Mouse (Mus musculus): ENCODE data around the gene Vmn1r200.
"Not testable (repeated sequence)": the region's sequence is repeated elsewhere in the genome, so short reads cannot be mapped to it uniquely, and the experiment has no call there.

Gene Vmn1r200

DNA sequence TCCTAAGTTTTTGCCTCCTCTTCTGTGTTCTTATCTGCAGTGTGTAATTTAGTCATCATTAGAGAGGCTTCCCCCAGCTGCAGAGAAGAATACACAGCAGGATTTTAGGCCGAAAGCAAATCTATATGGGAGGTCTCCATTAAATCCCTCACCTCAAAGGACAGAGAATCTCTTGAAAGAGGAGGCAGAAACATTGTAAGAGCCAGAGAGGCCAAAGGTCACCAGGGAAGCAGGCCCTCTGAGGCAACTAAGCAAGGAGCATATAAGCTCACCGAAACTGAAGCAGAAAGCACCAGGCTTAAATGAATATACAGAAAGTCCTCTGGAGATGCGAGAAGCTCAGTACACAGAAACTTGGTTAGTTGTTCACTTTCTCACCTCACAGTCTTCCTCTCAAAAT lies at the start of gene Vmn1r200:
Gene Vmn1r200, plus strand, starts transcription at position 301 of the 400 bp plus-strand sequence.
- DNase-seq (ENCODE audit: low spot score): no peak

DNA sequence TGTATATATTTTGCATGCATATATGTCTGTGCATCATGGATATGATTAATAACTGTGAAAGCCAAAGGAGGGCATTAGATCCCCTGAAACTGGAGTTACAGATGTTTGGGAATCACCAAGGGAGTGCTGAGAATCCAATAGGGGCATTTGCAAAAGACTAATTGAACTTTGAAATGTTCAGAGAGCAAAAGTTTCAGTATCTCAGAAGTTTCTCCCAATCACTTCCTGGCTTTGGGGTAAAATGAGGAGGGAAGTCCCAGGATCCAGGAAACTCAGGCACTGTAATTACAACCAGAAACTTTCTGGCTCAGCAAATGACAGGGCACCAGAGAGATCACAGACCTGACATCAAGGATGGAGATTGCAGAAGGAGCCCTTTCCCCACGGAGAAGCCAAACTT lies 40.1 kb upstream of the Vmn1r200 start, which contains the start of gene Vmn1r198:
Gene Vmn1r198, plus strand, starts transcription at position 301 of the 400 bp plus-strand sequence.
- no peak for DNase-seq (ENCODE audit: low spot score)

GRCm38 (mm10) chr13:22350813-22351212 lies 39.4 kb upstream of the Vmn1r200 start:
- no peak for DNase-seq (ENCODE audit: low spot score)

DNA sequence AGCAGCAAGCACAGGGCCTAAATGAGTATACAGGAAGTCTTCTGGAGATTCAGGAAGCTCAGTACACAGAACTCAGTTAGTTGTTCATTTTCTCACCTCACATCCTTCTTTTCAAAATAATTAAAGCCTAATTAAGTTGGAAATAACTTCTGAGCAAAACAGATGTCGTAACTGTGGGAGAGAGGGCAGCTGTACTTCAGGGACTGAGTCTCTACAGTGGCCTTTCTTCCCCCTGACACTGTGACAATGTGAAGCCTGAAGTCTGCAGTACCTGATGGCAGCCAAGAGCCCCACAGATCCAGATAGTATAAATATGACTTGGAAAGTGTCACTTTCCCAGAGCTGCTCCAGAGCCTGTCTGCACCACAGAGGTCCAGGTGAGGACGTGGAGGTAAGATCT lies 10.7 kb upstream of the Vmn1r200 start, which contains the start of gene Vmn1r199:
Gene Vmn1r199, plus strand, starts transcription at position 301 of the 400 bp plus-strand sequence.
- no peak for DNase-seq (ENCODE audit: low spot score)

DNA sequence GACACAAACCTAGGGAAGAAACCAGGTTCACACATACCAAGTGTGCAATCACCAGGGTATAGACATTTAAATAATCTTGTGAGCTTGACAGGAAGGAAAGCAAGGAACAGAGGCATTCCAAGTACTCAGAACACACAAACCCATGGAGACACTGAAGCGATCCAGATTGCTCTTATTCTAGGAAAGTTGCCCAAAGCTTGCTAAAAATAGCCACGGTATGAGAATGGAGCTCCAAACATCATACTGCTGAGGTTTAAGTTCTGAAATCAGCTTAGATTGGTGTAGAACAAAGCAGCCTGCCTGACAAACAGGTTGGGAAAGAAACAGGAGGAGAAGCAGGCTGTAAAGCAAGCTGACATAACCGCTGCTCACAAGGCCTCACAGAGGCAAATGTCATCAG lies 9.0 kb upstream of the Vmn1r200 start:
- DNase-seq (ENCODE audit: low spot score): not testable (repeated sequence)

DNA sequence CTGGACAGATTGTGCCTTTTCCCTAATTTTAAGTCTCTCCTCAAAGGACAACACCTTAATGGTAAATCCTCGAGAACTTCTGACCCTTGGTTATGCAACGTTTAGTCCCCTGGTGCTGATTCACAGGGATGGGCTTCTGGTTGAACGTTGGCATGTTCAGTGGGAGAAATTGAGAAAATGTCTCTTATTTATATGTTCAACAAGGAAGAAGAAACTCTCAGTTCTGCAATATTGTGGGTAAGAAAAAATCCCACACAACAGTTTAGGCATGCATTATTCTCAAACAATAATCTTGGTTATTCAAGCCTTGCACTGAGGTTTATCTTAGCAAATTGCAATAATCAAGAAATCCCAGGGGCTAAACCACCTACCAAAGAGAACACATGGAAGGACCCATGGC lies 6.8 kb upstream of the Vmn1r200 start:
- no peak for DNase-seq (ENCODE audit: low spot score)

- no peak for DNase-seq (ENCODE audit: low spot score)
Observed at GRCm38 (mm10) chr13:22387050-22387449, 3.1 kb upstream of the Vmn1r200 start.

- no peak for DNase-seq (ENCODE audit: low spot score)
Observed at GRCm38 (mm10) chr13:22402978-22403377, 12.8 kb downstream of the Vmn1r200 start.

All from urinary bladder, postnatal 14 days (tissue).